Mouse (Mus musculus) ES-E14 (cell line): ENCODE data around the gene Tmem140. TPM values are rescaled to one million over a fixed set of nuclear protein-coding genes. Genes with fewer than 3 reads are reported as not detected.

Experiments
- DNase-seq: peaks from one replicate; pipeline ENCODE4 v3.0.0-alpha.2; 2013; ENCODE audit warnings: low read depth, low spot score
- H3K27ac ChIP-seq: 2 replicates; pipeline ENCODE4 v1.5.1; 2012; ENCODE audit warnings: low read depth, mild to moderate bottlenecking, low read length, moderate library complexity, mixed read lengths; ENCODE audit not compliant: poor library complexity, insufficient read depth, severe bottlenecking
- H3K36me3 ChIP-seq: 2 replicates; pipeline ENCODE4 v1.6.1; 2012; ENCODE audit warnings: mild to moderate bottlenecking, low read length, moderate library complexity, mixed read lengths; ENCODE audit not compliant: control insufficient read depth, poor library complexity, insufficient read depth, severe bottlenecking
- H3K4me1 ChIP-seq, 2 experiments: fragments of 150-350 bp in 1 of 2; sonication (generic) in 1 of 2; 2 replicates each; pipeline ENCODE4 v1.6.1; 2012; ENCODE audit warnings: low read length in 2 of 2, mild to moderate bottlenecking in 1 of 2, mixed read lengths in 1 of 2; ENCODE audit not compliant: control insufficient read depth in 2 of 2, insufficient read depth in 2 of 2, poor library complexity in 1 of 2
- H3K4me3 ChIP-seq, 2 experiments: fragments of 150-350 bp in 1 of 2; sonication (generic) in 1 of 2; 2 replicates each; pipeline ENCODE4 v1.5.1; 2012; ENCODE audit warnings: low read length in 2 of 2, low read depth in 1 of 2, mild to moderate bottlenecking in 1 of 2, mixed read lengths in 1 of 2; ENCODE audit not compliant: insufficient read depth in 1 of 2, poor library complexity in 1 of 2, severe bottlenecking in 1 of 2
- H3K9ac ChIP-seq: 2 replicates; pipeline ENCODE4 v1.6.1; 2012; ENCODE audit warnings: low read depth, mild to moderate bottlenecking, low read length, mixed read lengths; ENCODE audit not compliant: poor library complexity, insufficient read depth, severe bottlenecking
- H3K9me3 ChIP-seq: fragments of 150-350 bp; sonication (generic); 2 replicates; pipeline ENCODE4 v1.6.1; 2012; ENCODE audit warnings: low read depth, mild to moderate bottlenecking, low read length; ENCODE audit not compliant: control insufficient read depth, insufficient read depth
- CHD2 ChIP-seq: IDR thresholded peaks from 2 replicates; pipeline ENCODE4 v1.6.1; 2014; ENCODE audit warnings: mild to moderate bottlenecking, low read depth, low read length, inconsistent platforms
- HCFC1 ChIP-seq: IDR thresholded peaks from 2 replicates; pipeline ENCODE4 v1.6.1; 2012; ENCODE audit warnings: low read length, inconsistent platforms, borderline replicate concordance; ENCODE audit not compliant: insufficient read depth
- MAFK ChIP-seq: IDR thresholded peaks from 2 replicates; pipeline ENCODE4 v1.6.1; 2014; ENCODE audit warnings: mild to moderate bottlenecking, low read depth, low read length, inconsistent platforms; ENCODE audit not compliant: insufficient read depth
- ZC3H11A ChIP-seq: IDR thresholded peaks from 2 replicates; pipeline ENCODE4 v1.6.1; 2012; ENCODE audit warnings: low read depth, mild to moderate bottlenecking, inconsistent platforms, low read length, borderline replicate concordance
- ZNF384 ChIP-seq: IDR thresholded peaks from 2 replicates; pipeline ENCODE4 v1.6.1; 2012; ENCODE audit warnings: low read depth, low read length, inconsistent platforms
- in situ Hi-C, 2 experiments: fragments of 600-800 bp; cut with MboI; formaldehyde crosslinking; loops; one replicate each; pipeline ENCODE4 v1.15.1; 2025; ENCODE audit warnings: low sequenced_read_pairs in 2 of 2, inconsistent platforms in 1 of 2; ENCODE audit not compliant: unreplicated experiment in 2 of 2
- total RNA-seq: library from RNA; depleted of rRNA; stranded (reverse); fragments of 300-350 nt; gene quantifications from 2 replicates; pipeline ENCODE4 v1.2.3, GENCODE M21; 2012; rRNA removed

The Tmem140 gene
- 0.74 and 1.8 TPM in 2 replicates for total RNA-seq

GRCm38 (mm10) chr6:34862791-34863403 lies at the start of gene Tmem140:
Gene Tmem140, plus strand, starts transcription at chr6:34863146.
- Histone ChIP-seq H3K36me3 (no peaks in the 10 kb centered on the region), H3K4me3 (no peak within 1 kb of the TSS), H3K27ac (no peak within 1 kb of the TSS), H3K9me3 (no peaks in the 10 kb centered on the region), H3K4me1 (peaks cover 2 to 17% of the 10 kb centered on the region in 2 experiments; a peak in 3 of 4 replicates), H3K9ac (no peak within 1 kb of the TSS)
- in situ Hi-C loops: no loop called here
- DNase-seq: no peak
- TF ChIP-seq ZC3H11A: no peak
- no peak for TF ChIP-seq ZNF384
- no peak for TF ChIP-seq MAFK
- no peak for TF ChIP-seq CHD2
- TF ChIP-seq HCFC1: no peak

- TF ChIP-seq MAFK: no peak
- TF ChIP-seq ZNF384: no peak
- TF ChIP-seq CHD2: no peak
- TF ChIP-seq ZC3H11A: no peak
- TF ChIP-seq HCFC1: no peak
- Histone ChIP-seq H3K4me1 (no peaks in the 10 kb centered on the region), H3K9ac (no peak overlapping the region), H3K36me3 (no peaks in the 10 kb centered on the region), H3K9me3 (no peaks in the 10 kb centered on the region), H3K4me3 (no peak overlapping the region), H3K27ac (no peak overlapping the region)
- DNase-seq: no peak
- in situ Hi-C loops: no loop called here
Measured at GRCm38 (mm10) chr6:34824406-34824805, 38.5 kb upstream of the Tmem140 start.

- no peaks in the 10 kb centered on the region for H3K36me3 ChIP-seq
- no peak for TF ChIP-seq HCFC1
- TF ChIP-seq ZNF384: no peak
- H3K27ac ChIP-seq: no peak overlapping the region
- H3K9ac ChIP-seq: no peak overlapping the region
- no peaks in the 10 kb centered on the region for H3K4me1 ChIP-seq
- no peak for DNase-seq
- H3K9me3 ChIP-seq: no peaks in the 10 kb centered on the region
- in situ Hi-C loops: no loop called here
- H3K4me3 ChIP-seq: no peak overlapping the region
Measured at GRCm38 (mm10) chr6:34832352-34832751, 30.6 kb upstream of the Tmem140 start.

- peaks cover 2 to 11% of the 10 kb centered on the region in 2 experiments; a peak in 3 of 4 replicates for H3K4me1 ChIP-seq
- H3K9me3 ChIP-seq: no peaks in the 10 kb centered on the region
- H3K4me3 ChIP-seq: no peak overlapping the region
- H3K27ac ChIP-seq: no peak overlapping the region
- TF ChIP-seq CHD2 (no peak), ZNF384 (no peak), MAFK (no peak), ZC3H11A (no peak), HCFC1 (no peak)
- no peak for DNase-seq
- no peak overlapping the region for H3K9ac ChIP-seq
- no peaks in the 10 kb centered on the region for H3K36me3 ChIP-seq
- in situ Hi-C loops: no loop called here
Measured at GRCm38 (mm10) chr6:34861546-34862053, 1.3 kb upstream of the Tmem140 start.

- in situ Hi-C loops: no loop called here
- Histone ChIP-seq H3K4me1 (peaks cover 2 to 17% of the 10 kb centered on the region in 2 experiments; a peak in 3 of 4 replicates), H3K27ac (no peak overlapping the region), H3K36me3 (no peaks in the 10 kb centered on the region), H3K9ac (no peak overlapping the region), H3K4me3 (no peak overlapping the region), H3K9me3 (no peaks in the 10 kb centered on the region)
- DNase-seq: no peak
- TF ChIP-seq ZNF384 (no peak), CHD2 (no peak), HCFC1 (no peak), MAFK (no peak), ZC3H11A (no peak)
Measured at GRCm38 (mm10) chr6:34862381-34862780, 565 bp upstream of the Tmem140 start.
